Mouse (Mus musculus) cerebellum, adult 2 months (tissue): ENCODE measurements at regions not wholly inside any gene's neighbourhood (a gene's known extent, or its start where the extent isn't known, plus 50 kb on each side); places are given as distances from the start of the nearest gene placed in this dataset.

Experiments used
- CTCF ChIP-seq: fragments of 200-500 bp; IDR thresholded peaks from 2 replicates; pipeline ENCODE4 v1.5.1; 2011; ENCODE audit warnings: low read depth, mild to moderate bottlenecking, control low read depth, low read length, moderate library complexity, borderline replicate concordance; ENCODE audit not compliant: insufficient read depth
- POLR2A ChIP-seq: fragments of 200-500 bp; IDR thresholded peaks from 2 replicates; pipeline ENCODE4 v1.6.1; 2011; ENCODE audit warnings: low read length, control low read depth, borderline replicate concordance; ENCODE audit not compliant: insufficient read depth

DNA sequence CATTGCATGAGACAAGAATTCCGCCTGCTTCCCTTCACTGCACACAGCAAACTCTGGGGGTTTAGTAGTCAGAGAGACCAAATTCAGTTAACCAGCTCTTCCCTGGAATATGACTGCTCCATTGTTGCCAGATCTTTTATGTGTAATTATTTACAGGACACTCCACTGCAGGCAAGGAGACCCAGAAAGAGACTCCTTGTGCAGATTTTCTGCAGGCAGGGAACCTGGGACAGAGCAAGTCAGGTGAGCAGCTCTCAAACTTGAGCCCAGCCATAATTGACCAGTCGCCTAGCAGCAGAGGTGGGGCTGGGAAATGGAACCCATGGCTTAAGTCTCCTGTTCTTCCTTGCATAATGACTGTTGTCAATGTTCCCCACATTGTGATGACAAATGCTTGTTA is 324.2 kb downstream of the Ice1 start:
- TF ChIP-seq POLR2A (no peak), CTCF (no peak)
